Mouse (Mus musculus) hindbrain, embryonic 12.5 days (tissue): ENCODE measurements around the gene Zfp52. TPM values are rescaled to one million over a fixed set of nuclear protein-coding genes. Genes with fewer than 3 reads are reported as not detected.
A peak's percentile ranks its signal among the peaks of the same experiment; 100 is the strongest.

ENCODE experiments used
- ATAC-seq: fragments of 200-750 bp; cut with Nextera tagmentation; 2 replicates; pipeline ENCODE4 v1.8.0; 2017; ENCODE audit warnings: moderate TSS enrichment; ENCODE audit not compliant: low FRiP score
- H3K27ac ChIP-seq: fragments of 300-500 bp; sonication (generic); 2 replicates; pipeline ENCODE4 v1.5.1; 2016; ENCODE audit warnings: mild to moderate bottlenecking
- H3K27me3 ChIP-seq: fragments of 300-500 bp; sonication (generic); 2 replicates; pipeline ENCODE4 v1.6.1; 2016; ENCODE audit warnings: mild to moderate bottlenecking
- H3K36me3 ChIP-seq: fragments of 300-500 bp; sonication (generic); 2 replicates; pipeline ENCODE4 v1.6.1; 2016; ENCODE audit warnings: mild to moderate bottlenecking
- H3K4me1 ChIP-seq: fragments of 300-500 bp; sonication (generic); 2 replicates; pipeline ENCODE4 v1.6.1; 2016
- H3K4me2 ChIP-seq: fragments of 300-500 bp; sonication (generic); replicated peaks from 2 replicates; pipeline ENCODE4 v1.6.1; 2016; ENCODE audit warnings: mild to moderate bottlenecking
- H3K4me3 ChIP-seq: fragments of 300-500 bp; sonication (generic); 2 replicates; pipeline ENCODE4 v1.5.1; 2016; ENCODE audit warnings: mild to moderate bottlenecking
- H3K9ac ChIP-seq: fragments of 300-500 bp; sonication (generic); 2 replicates; pipeline ENCODE4 v1.6.1; 2016; ENCODE audit warnings: mild to moderate bottlenecking, moderate library complexity
- H3K9me3 ChIP-seq: fragments of 300-500 bp; sonication (generic); replicated peaks from 2 replicates; pipeline ENCODE4 v1.6.1; 2016; ENCODE audit warnings: mild to moderate bottlenecking
- WGBS: fragments of 180-500 bp; shearing (Covaris S2); methylation state at CpG from one replicate; pipeline ENCODE4 v1.1.7; 2016; 5-methylcytosine and 5-hydroxymethylcytosine counted together
- polyA plus RNA-seq: library from polyadenylated mRNA; unstranded; fragments of >200 nt; fragmentation: Nextera tagmentation; extraction: Ambion mirVana; gene quantifications from 2 replicates; pipeline ENCODE4 v1.2.1, GENCODE M21; 2016

Zfp52 gene
- polyA plus RNA-seq, 1 experiment from 2014 or later = 3.3 TPM

DNA sequence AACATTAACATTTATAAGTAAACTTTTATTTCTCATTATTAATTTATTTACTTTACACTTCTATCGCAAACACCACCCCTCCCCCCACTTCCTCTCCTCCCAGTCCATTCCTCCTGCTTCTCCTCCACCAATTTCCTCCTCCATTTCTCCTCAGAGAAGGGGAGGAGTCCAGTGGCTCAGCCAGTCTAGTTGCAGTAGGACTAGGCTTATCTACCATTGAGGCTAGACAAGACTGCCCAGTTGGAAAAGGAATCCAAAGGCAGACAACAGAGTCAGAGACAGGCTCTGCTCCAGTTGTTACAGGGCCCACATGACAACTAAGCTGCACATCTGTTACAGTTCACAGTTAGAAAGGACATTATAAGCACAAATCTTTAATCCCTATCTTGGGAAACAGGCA is 32.4 kb downstream of the Zfp52 start:
- no peak overlapping the region for H3K9ac ChIP-seq
- no peaks in the 10 kb centered on the region for H3K27me3 ChIP-seq
- peak overlapping the region; percentile 51 for H3K4me3 ChIP-seq
- no peak overlapping the region for H3K27ac ChIP-seq
- ATAC-seq = 0 out of 2 replicates have a peak, but pooled peaks have one; percentile 13
- H3K9me3 ChIP-seq = no peaks in the 10 kb centered on the region
- peaks cover 9% of the 10 kb centered on the region for H3K4me1 ChIP-seq
- peak overlapping the region; percentile 58 for H3K4me2 ChIP-seq
- 19% methylated on average over 1 of the region's 1 CpGs for WGBS
- H3K36me3 ChIP-seq = no peaks in the 10 kb centered on the region

DNA sequence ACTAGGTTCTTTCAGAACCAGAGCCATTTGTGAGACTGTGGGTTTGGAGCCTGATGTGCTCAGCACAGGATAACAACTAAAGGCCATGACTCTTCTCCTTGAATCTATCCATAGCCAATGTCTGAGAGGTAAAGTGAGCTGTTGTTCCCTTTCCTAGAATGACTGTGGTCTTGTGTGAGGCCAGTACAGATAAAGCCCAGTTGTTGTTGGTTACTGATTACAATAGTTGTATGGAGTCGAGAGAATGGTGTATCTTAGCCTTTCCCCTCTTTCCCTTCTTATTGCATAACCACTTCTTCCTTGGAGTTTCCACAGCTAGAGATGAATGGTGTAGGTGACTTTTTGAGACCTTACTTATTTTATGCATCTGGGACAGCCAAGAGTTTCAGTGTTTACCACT is 43.7 kb downstream of the Zfp52 start:
- H3K36me3 ChIP-seq = peaks cover 34% of the 10 kb centered on the region
- H3K4me3 ChIP-seq = no peak overlapping the region
- H3K9ac ChIP-seq = no peak overlapping the region
- WGBS = 90% methylated on average over 1 of the region's 1 CpGs
- no peak for ATAC-seq
- no peaks in the 10 kb centered on the region for H3K9me3 ChIP-seq
- no peak overlapping the region for H3K4me2 ChIP-seq
- no peaks in the 10 kb centered on the region for H3K27me3 ChIP-seq
- H3K4me1 ChIP-seq = no peaks in the 10 kb centered on the region
- H3K27ac ChIP-seq = no peak overlapping the region

DNA sequence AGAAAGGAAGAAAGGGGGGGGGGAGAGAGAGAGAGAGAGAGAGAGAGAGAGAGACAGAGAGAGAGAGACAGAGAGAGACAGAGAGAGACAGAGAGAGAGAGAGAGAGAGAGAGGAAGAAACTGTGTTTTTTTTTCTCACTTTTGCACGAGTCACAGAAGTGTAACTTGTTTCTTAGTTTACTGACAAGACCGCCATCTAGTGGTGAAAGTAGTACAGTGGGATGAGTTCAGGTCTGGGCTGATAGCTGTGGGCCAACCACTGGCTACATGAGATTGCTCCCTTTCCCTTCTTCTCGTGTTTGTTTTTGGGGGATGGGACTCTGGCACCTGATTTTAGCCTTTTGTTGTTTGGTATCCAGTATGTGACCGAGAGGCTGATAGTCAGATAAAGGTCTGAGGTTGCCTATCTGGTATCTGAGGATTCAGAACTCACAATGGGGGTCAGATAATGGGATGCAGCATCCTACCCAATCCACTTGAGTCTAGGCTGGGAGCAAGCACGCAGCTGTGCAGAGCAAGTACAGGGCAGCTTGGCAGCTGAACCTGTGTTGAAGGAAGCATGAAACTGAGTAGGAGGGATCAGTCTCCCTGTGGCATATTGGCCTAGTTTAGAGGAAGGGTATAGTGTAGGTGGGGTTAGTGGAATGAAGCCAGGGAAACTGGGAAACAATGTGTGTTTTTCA is 44.3 kb downstream of the Zfp52 start:
- H3K4me3 ChIP-seq = no peak overlapping the region
- H3K4me2 ChIP-seq = no peak overlapping the region
- H3K36me3 ChIP-seq = peaks cover 35% of the 10 kb centered on the region
- H3K9ac ChIP-seq = no peak overlapping the region
- no peaks in the 10 kb centered on the region for H3K27me3 ChIP-seq
- 31% methylated on average over 5 of the region's 5 CpGs for WGBS
- no peaks in the 10 kb centered on the region for H3K9me3 ChIP-seq
- no peak overlapping the region for H3K27ac ChIP-seq
- ATAC-seq = peak; percentile 64
- H3K4me1 ChIP-seq = no peaks in the 10 kb centered on the region

DNA sequence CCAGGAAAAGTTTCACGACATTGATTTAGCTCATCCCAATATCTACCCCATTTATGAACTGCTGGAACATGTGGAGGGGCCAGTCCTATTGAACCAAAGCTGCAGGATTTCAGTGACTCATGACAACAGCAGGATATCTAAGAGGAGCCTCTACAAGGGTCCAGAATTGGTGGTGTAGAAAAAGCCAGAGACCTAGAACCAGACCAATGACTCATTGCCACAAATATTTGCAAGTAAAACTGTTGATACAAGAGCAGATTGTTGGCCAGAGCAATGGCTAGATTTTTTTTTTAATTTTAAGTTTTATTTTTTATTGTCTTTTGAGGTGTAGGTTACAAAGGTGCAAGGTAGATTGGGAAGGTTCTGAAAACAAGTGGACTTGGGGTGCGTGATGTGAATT is 50.2 kb downstream of the Zfp52 start:
- WGBS = 98% methylated on average over 2 of the region's 2 CpGs
- H3K9ac ChIP-seq = no peak overlapping the region
- H3K9me3 ChIP-seq = no peaks in the 10 kb centered on the region; the same call in 1 of the 2 replicates
- peaks cover 49% of the 10 kb centered on the region for H3K36me3 ChIP-seq
- H3K27ac ChIP-seq = no peak overlapping the region
- H3K4me2 ChIP-seq = no peak overlapping the region
- no peaks in the 10 kb centered on the region for H3K27me3 ChIP-seq
- no peak overlapping the region for H3K4me3 ChIP-seq
- ATAC-seq = no peak
- no peaks in the 10 kb centered on the region for H3K4me1 ChIP-seq

Other genes with a start within 250 kb of the Zfp52 start
- gene Vmn1r237, start 223.7 kb upstream of the Zfp52 start, polyA plus RNA-seq = not detected in 2 replicates
- 3.3 and 3.7 TPM in 2 replicates for gene Zfp677, start 151.8 kb upstream of the Zfp52 start, polyA plus RNA-seq
- gene Zfp54, start 112.3 kb upstream of the Zfp52 start, polyA plus RNA-seq = 3.3 and 3.8 TPM in 2 replicates
- gene Zfp51, start 85.2 kb upstream of the Zfp52 start, polyA plus RNA-seq = 14.0 and 14.4 TPM in 2 replicates
- 8.5 and 11.3 TPM in 2 replicates for gene Zfp53, start 46.5 kb upstream of the Zfp52 start, polyA plus RNA-seq
- 15.7 and 17.1 TPM in 2 replicates for gene Zfp948, start 31.5 kb downstream of the Zfp52 start, polyA plus RNA-seq
- 9.8 and 10.6 TPM in 2 replicates for gene Zfp983, start 115.1 kb downstream of the Zfp52 start, polyA plus RNA-seq
- 16.7 and 18.5 TPM in 2 replicates for gene Gm10226, start 156.3 kb downstream of the Zfp52 start, polyA plus RNA-seq
- gene Zfp760, start 172.2 kb downstream of the Zfp52 start, polyA plus RNA-seq = 19.0 and 22.1 TPM in 2 replicates
- 10.9 and 11.8 TPM in 2 replicates for gene Zfp229, start 195.3 kb downstream of the Zfp52 start, polyA plus RNA-seq